Mouse (Mus musculus): ENCODE measurements around the gene Srl. TPM values are rescaled to one million over a fixed set of nuclear protein-coding genes. Genes with fewer than 3 reads are reported as not detected.

Gene Srl
- total and polyA plus RNA-seq, 3 experiments = 14.6 to 15.3 TPM; not detected in 1

GRCm38 (mm10) chr16:4570737-4571136 lies 29.1 kb upstream of the Srl start:
- Histone ChIP-seq H3K4me1 (ENCODE audit: control insufficient read depth in 1 of 2, insufficient read depth in 2 of 2, low read length in 2 of 2) (peaks cover 4 to 6% of the 10 kb centered on the region in 2 experiments; a peak in 3 of 4 replicates), H3K4me3 (ENCODE audit: control insufficient read depth in 1 of 2, insufficient read depth in 1 of 2, low read depth in 2 of 2, low read length in 2 of 2) (no peak overlapping the region), H3K9ac (ENCODE audit: control insufficient read depth, low read depth, low read length, poor library complexity, severe bottlenecking) (no peak overlapping the region), H3K36me3 (ENCODE audit: control insufficient read depth in 1 of 2, insufficient read depth in 2 of 2, low read length in 2 of 2) (0 out of 4 replicates have a peak, but pooled peaks cover 0 to 5% of the 10 kb centered on the region in 2 experiments), H3K27me3 (ENCODE audit: control insufficient read depth in 1 of 2, insufficient read depth in 2 of 2, low read length in 2 of 2) (no peaks in the 10 kb centered on the region; a peak in 1 of 4 replicates), H3K27ac (ENCODE audit: control insufficient read depth, low read depth, low read length) (no peak overlapping the region), H3K9me3 (replicated peaks; ENCODE audit: insufficient read depth, low read length) (no peaks in the 10 kb centered on the region), H3K79me2 (ENCODE audit: control insufficient read depth, insufficient read depth, low read length, poor library complexity) (no peaks in the 10 kb centered on the region)
- TF ChIP-seq USF1 (IDR thresholded peaks at IDR 0.05; ENCODE audit: low read depth, low read length) (no peak), ETS1 (IDR thresholded peaks at IDR 0.05; ENCODE audit: low read depth, low read length) (no peak), E2F4 (IDR thresholded peaks at IDR 0.05; ENCODE audit: borderline replicate concordance, low read depth, low read length) (no peak), EP300 (IDR thresholded peaks at IDR 0.05; ENCODE audit: low read depth in 1 of 2, low read length in 2 of 2) (no peak), MEF2A (IDR thresholded peaks at IDR 0.05; ENCODE audit: extremely low read depth, insufficient replicate concordance, low read depth, low read length, poor library complexity, severe bottlenecking) (no peak), POLR2AphosphoS5 (IDR thresholded peaks at IDR 0.05; ENCODE audit: borderline replicate concordance, low read depth, low read length) (no peak), NRF1 (IDR thresholded peaks at IDR 0.05; ENCODE audit: insufficient read depth, low read depth, low read length, poor library complexity, severe bottlenecking) (no peak), HCFC1 (IDR thresholded peaks at IDR 0.05; ENCODE audit: low read depth, low read length) (no peak), TCF12 (IDR thresholded peaks at IDR 0.05; ENCODE audit: low read depth, low read length) (no peak)
- DNase-seq (ENCODE audit: low read depth, low spot score) = no peak

- Histone ChIP-seq H3K36me3 (ENCODE audit: control insufficient read depth in 1 of 2, insufficient read depth in 2 of 2, low read length in 2 of 2) (0 out of 4 replicates have a peak, but pooled peaks cover 0 to 5% of the 10 kb centered on the region in 2 experiments), H3K9ac (ENCODE audit: control insufficient read depth, low read depth, low read length, poor library complexity, severe bottlenecking) (no peak overlapping the region), H3K27ac (ENCODE audit: control insufficient read depth, low read depth, low read length) (no peak overlapping the region), H3K79me2 (ENCODE audit: control insufficient read depth, insufficient read depth, low read length, poor library complexity) (no peaks in the 10 kb centered on the region), H3K9me3 (replicated peaks; ENCODE audit: insufficient read depth, low read length) (no peaks in the 10 kb centered on the region), H3K4me1 (ENCODE audit: control insufficient read depth in 1 of 2, insufficient read depth in 2 of 2, low read length in 2 of 2) (peaks cover 4 to 6% of the 10 kb centered on the region in 2 experiments; a peak in 3 of 4 replicates), H3K27me3 (ENCODE audit: control insufficient read depth in 1 of 2, insufficient read depth in 2 of 2, low read length in 2 of 2) (no peaks in the 10 kb centered on the region; a peak in 1 of 4 replicates), H3K4me3 (ENCODE audit: control insufficient read depth in 1 of 2, insufficient read depth in 1 of 2, low read depth in 2 of 2, low read length in 2 of 2) (0 out of 4 replicates have a peak overlapping the region, but pooled peaks of 1 of the 2 experiments have one; percentile 23)
- peak; percentile 86 for DNase-seq (ENCODE audit: low read depth, low spot score)
- no peak for TF ChIP-seq UBTF (IDR thresholded peaks at IDR 0.05; ENCODE audit: borderline replicate concordance, insufficient read depth, low read depth, low read length)
- 0 out of 2 replicates have a peak, but pooled peaks have one; percentile 29 for TF ChIP-seq MXI1 (IDR thresholded peaks at IDR 0.05; ENCODE audit: low read depth, low read length)
- TF ChIP-seq HCFC1 (IDR thresholded peaks at IDR 0.05; ENCODE audit: low read depth, low read length) = no peak
- no peak; the same call in 1 of the 2 replicates for TF ChIP-seq MAX (IDR thresholded peaks at IDR 0.05; ENCODE audit: low read length)
- TF ChIP-seq E2F4 (IDR thresholded peaks at IDR 0.05; ENCODE audit: borderline replicate concordance, low read depth, low read length) = no peak
- no peak for TF ChIP-seq NELFE (IDR thresholded peaks at IDR 0.05; ENCODE audit: low read depth, low read length)
- TF ChIP-seq NRF1 (IDR thresholded peaks at IDR 0.05; ENCODE audit: insufficient read depth, low read depth, low read length, poor library complexity, severe bottlenecking) = no peak
- no peak for TF ChIP-seq MYB (IDR thresholded peaks at IDR 0.05; ENCODE audit: low read depth, low read length)
- no peak for TF ChIP-seq MAFK (IDR thresholded peaks at IDR 0.05; ENCODE audit: borderline replicate concordance, low read depth, low read length)
- no peak for TF ChIP-seq JUND (IDR thresholded peaks at IDR 0.05; ENCODE audit: low read depth, low read length)
- no peak for TF ChIP-seq USF2 (IDR thresholded peaks at IDR 0.05; ENCODE audit: borderline replicate concordance in 1 of 2, insufficient read depth in 1 of 2, low read depth in 1 of 2, low read length in 2 of 2)
- no peak for TF ChIP-seq ELF1 (IDR thresholded peaks at IDR 0.05; ENCODE audit: low read depth, low read length)
- no peak for TF ChIP-seq ETS1 (IDR thresholded peaks at IDR 0.05; ENCODE audit: low read depth, low read length)
- TF ChIP-seq USF1 (IDR thresholded peaks at IDR 0.05; ENCODE audit: low read depth, low read length) = no peak
- peak; percentile 57 for TF ChIP-seq ZNF384 (IDR thresholded peaks at IDR 0.05; ENCODE audit: low read depth, low read length)
- 0 out of 2 replicates have a peak, but pooled peaks have one; percentile 24 for TF ChIP-seq GATA1 (IDR thresholded peaks at IDR 0.05; ENCODE audit: low read depth, low read length)
- peak; percentile 44; the same call in 1 of the 2 replicates for TF ChIP-seq SIN3A (IDR thresholded peaks at IDR 0.05; ENCODE audit: low read length)
- TF ChIP-seq EP300 (IDR thresholded peaks at IDR 0.05; ENCODE audit: low read depth in 1 of 2, low read length in 2 of 2) = no peak
- peak; percentile 93 for TF ChIP-seq SMC3 (IDR thresholded peaks at IDR 0.05; ENCODE audit: low read depth, low read length)
- TF ChIP-seq MYC (IDR thresholded peaks at IDR 0.05; ENCODE audit: low read depth, low read length) = peak; percentile 78
- TF ChIP-seq CHD1 (IDR thresholded peaks at IDR 0.05; ENCODE audit: low read depth, low read length) = no peak
- no peak; the same call in 1 of the 2 replicates for TF ChIP-seq MAZ (IDR thresholded peaks at IDR 0.05; ENCODE audit: low read depth, low read length)
- no peak for TF ChIP-seq POLR2AphosphoS2 (IDR thresholded peaks at IDR 0.05; ENCODE audit: low read length)
- TF ChIP-seq POLR2AphosphoS5 (IDR thresholded peaks at IDR 0.05; ENCODE audit: borderline replicate concordance, low read depth, low read length) = no peak
- TF ChIP-seq CHD2 (IDR thresholded peaks at IDR 0.05; ENCODE audit: low read length) = no peak
- peak; percentile 65 for TF ChIP-seq ZC3H11A (IDR thresholded peaks at IDR 0.05; ENCODE audit: low read depth, low read length)
- no peak for TF ChIP-seq TAL1 (IDR thresholded peaks at IDR 0.05; ENCODE audit: low read length)
Measured at GRCm38 (mm10) chr16:4567912-4568311, 26.3 kb upstream of the Srl start.

Data from MEL (cell line).